Mouse (Mus musculus) midbrain, embryonic 11.5 days (tissue): Measurements from ENCODE around the gene Fam174a. TPM values are rescaled to one million over a fixed set of nuclear protein-coding genes. Genes with fewer than 3 reads are reported as not detected.

Experiments
- ATAC-seq: fragments of 200-750 bp; cut with Nextera tagmentation; 2 replicates; pipeline ENCODE4 v1.8.0; 2017; ENCODE audit warnings: moderate TSS enrichment, moderate library complexity; ENCODE audit not compliant: low FRiP score
- DNase-seq: peaks from one replicate; pipeline ENCODE4 v3.0.0; 2015; ENCODE audit warnings: low spot score; ENCODE audit errors: missing footprints
- H3K27ac ChIP-seq: fragments of 300-500 bp; sonication (generic); 2 replicates; pipeline ENCODE4 v1.5.1; 2014; ENCODE audit warnings: low read depth, low read length
- H3K27me3 ChIP-seq: fragments of 300-500 bp; sonication (generic); 2 replicates; pipeline ENCODE4 v1.6.1; 2014; ENCODE audit warnings: mild to moderate bottlenecking, low read length, moderate library complexity, mixed read lengths; ENCODE audit not compliant: control insufficient read depth, insufficient read depth
- H3K36me3 ChIP-seq: fragments of 300-500 bp; sonication (generic); 2 replicates; pipeline ENCODE4 v1.6.1; 2014; ENCODE audit warnings: mild to moderate bottlenecking, low read length, moderate library complexity, mixed read lengths; ENCODE audit not compliant: control insufficient read depth, insufficient read depth
- H3K4me1 ChIP-seq: fragments of 300-500 bp; sonication (generic); 2 replicates; pipeline ENCODE4 v1.6.1; 2014; ENCODE audit warnings: low read length; ENCODE audit not compliant: control insufficient read depth, insufficient read depth
- H3K4me2 ChIP-seq: fragments of 300-500 bp; sonication (generic); 2 replicates; pipeline ENCODE4 v1.6.1; 2014; ENCODE audit warnings: mild to moderate bottlenecking, moderate library complexity
- H3K4me3 ChIP-seq: fragments of 300-500 bp; sonication (generic); 2 replicates; pipeline ENCODE4 v1.5.1; 2014; ENCODE audit warnings: low read depth, low read length
- H3K9ac ChIP-seq: fragments of 300-500 bp; sonication (generic); 2 replicates; pipeline ENCODE4 v1.6.1; 2014; ENCODE audit warnings: low read length
- H3K9me3 ChIP-seq: fragments of 300-500 bp; sonication (generic); 2 replicates; pipeline ENCODE4 v1.6.1; 2016; ENCODE audit warnings: low read length; ENCODE audit not compliant: control insufficient read depth
- WGBS: fragments of 180-500 bp; shearing (Covaris S2); extraction: QIAGEN DNeasy Blood & Tissue Kit; methylation state at CpG from one replicate; pipeline ENCODE4 v1.1.7; 2014; 5-methylcytosine and 5-hydroxymethylcytosine counted together
- polyA plus RNA-seq: library from polyadenylated mRNA; unstranded; fragments of >200 nt; fragmentation: Nextera tagmentation; extraction: Ambion mirVana; gene quantifications from 2 replicates; pipeline ENCODE4 v1.2.1, GENCODE M21; 2014

Fam174a gene
- polyA plus RNA-seq, 1 experiment from 2014 or later: 21.8 TPM

GRCm38 (mm10) chr1:95326856-95327255 is 13.4 kb downstream of the Fam174a start:
- Histone ChIP-seq H3K36me3 (no peaks in the 10 kb centered on the region), H3K27me3 (no peaks in the 10 kb centered on the region), H3K4me3 (no peak overlapping the region), H3K9ac (no peak overlapping the region), H3K27ac (no peak overlapping the region), H3K9me3 (no peaks in the 10 kb centered on the region), H3K4me1 (no peaks in the 10 kb centered on the region), H3K4me2 (no peak overlapping the region)
- DNase-seq: no peak
- no peak for ATAC-seq

- DNase-seq: no peak
- no peak for ATAC-seq
- no peak overlapping the region for H3K4me3 ChIP-seq
Measured at GRCm38 (mm10) chr1:95339618-95340017, 26.2 kb downstream of the Fam174a start.

GRCm38 (mm10) chr1:95342242-95342641 is 28.8 kb downstream of the Fam174a start:
- Histone ChIP-seq H3K27me3 (no peaks in the 10 kb centered on the region), H3K27ac (no peak overlapping the region), H3K9me3 (no peaks in the 10 kb centered on the region), H3K36me3 (no peaks in the 10 kb centered on the region), H3K4me2 (no peak overlapping the region), H3K4me1 (no peaks in the 10 kb centered on the region), H3K4me3 (no peak overlapping the region), H3K9ac (no peak overlapping the region)
- DNase-seq (no peak), ATAC-seq (no peak)

More at GRCm38 (mm10) chr1:95339618-95340017, 26.2 kb downstream of the Fam174a start:
- Histone ChIP-seq H3K4me1 (no peaks in the 10 kb centered on the region), H3K4me2 (no peak overlapping the region), H3K27me3 (no peaks in the 10 kb centered on the region), H3K9me3 (no peaks in the 10 kb centered on the region), H3K36me3 (no peaks in the 10 kb centered on the region), H3K27ac (no peak overlapping the region), H3K9ac (no peak overlapping the region)

GRCm38 (mm10) chr1:95343585-95344485 is 30.4 kb downstream of the Fam174a start:
- 73% methylated on average over 5 of the region's 5 CpGs for WGBS
- DNase-seq (no peak), ATAC-seq (no peak)
- H3K4me1 ChIP-seq: no peaks in the 10 kb centered on the region
- H3K4me2 ChIP-seq: no peak overlapping the region
- no peak overlapping the region for H3K27ac ChIP-seq
- H3K27me3 ChIP-seq: no peaks in the 10 kb centered on the region
- H3K4me3 ChIP-seq: no peak overlapping the region
- H3K36me3 ChIP-seq: no peaks in the 10 kb centered on the region
- H3K9ac ChIP-seq: no peak overlapping the region
- no peaks in the 10 kb centered on the region for H3K9me3 ChIP-seq

GRCm38 (mm10) chr1:95354146-95354545 is 40.7 kb downstream of the Fam174a start:
- H3K9me3 ChIP-seq: no peaks in the 10 kb centered on the region
- H3K9ac ChIP-seq: no peak overlapping the region
- H3K27ac ChIP-seq: no peak overlapping the region
- H3K4me2 ChIP-seq: no peak overlapping the region
- ATAC-seq (no peak), DNase-seq (no peak)
- H3K4me3 ChIP-seq: no peak overlapping the region
- no peaks in the 10 kb centered on the region for H3K36me3 ChIP-seq
- H3K27me3 ChIP-seq: no peaks in the 10 kb centered on the region
- 90% methylated on average over 1 of the region's 1 CpGs for WGBS
- no peaks in the 10 kb centered on the region for H3K4me1 ChIP-seq

GRCm38 (mm10) chr1:95356904-95357303 is 43.5 kb downstream of the Fam174a start:
- Histone ChIP-seq H3K4me2 (no peak overlapping the region), H3K4me3 (no peak overlapping the region), H3K27me3 (no peaks in the 10 kb centered on the region), H3K36me3 (no peaks in the 10 kb centered on the region), H3K9me3 (no peaks in the 10 kb centered on the region), H3K27ac (no peak overlapping the region), H3K9ac (no peak overlapping the region), H3K4me1 (no peaks in the 10 kb centered on the region)
- ATAC-seq (no peak), DNase-seq (no peak)
- 76% methylated on average over 4 of the region's 4 CpGs for WGBS

GRCm38 (mm10) chr1:95363692-95364091 is 50.3 kb downstream of the Fam174a start:
- Histone ChIP-seq H3K4me1 (0 out of 2 replicates have a peak, but pooled peaks cover 2% of the 10 kb centered on the region), H3K27ac (no peak overlapping the region), H3K27me3 (no peaks in the 10 kb centered on the region), H3K4me2 (no peak overlapping the region), H3K9me3 (no peaks in the 10 kb centered on the region), H3K4me3 (no peak overlapping the region), H3K9ac (no peak overlapping the region), H3K36me3 (no peaks in the 10 kb centered on the region)
- WGBS: 51% methylated on average over 2 of the region's 2 CpGs
- no peak for DNase-seq
- 0 out of 2 replicates have a peak, but pooled peaks have one; percentile 31 for ATAC-seq

- Histone ChIP-seq H3K27ac (no peak overlapping the region), H3K27me3 (no peaks in the 10 kb centered on the region), H3K9me3 (no peaks in the 10 kb centered on the region), H3K36me3 (no peaks in the 10 kb centered on the region), H3K4me3 (no peak overlapping the region), H3K4me2 (no peak overlapping the region), H3K9ac (no peak overlapping the region), H3K4me1 (0 out of 2 replicates have a peak, but pooled peaks cover 2% of the 10 kb centered on the region)
- WGBS: 56% methylated on average over 4 of the region's 4 CpGs
- ATAC-seq (peak; percentile 73), DNase-seq (peak; percentile 83)
Measured at GRCm38 (mm10) chr1:95366616-95367373, 53.4 kb downstream of the Fam174a start.

- Histone ChIP-seq H3K4me1 (0 out of 2 replicates have a peak, but pooled peaks cover 2% of the 10 kb centered on the region), H3K27ac (no peak overlapping the region), H3K27me3 (no peaks in the 10 kb centered on the region), H3K9me3 (no peaks in the 10 kb centered on the region), H3K36me3 (no peaks in the 10 kb centered on the region), H3K4me3 (no peak overlapping the region), H3K9ac (no peak overlapping the region), H3K4me2 (no peak overlapping the region)
- 92% methylated on average over 4 of the region's 4 CpGs for WGBS
- DNase-seq (no peak), ATAC-seq (no peak)
Measured at GRCm38 (mm10) chr1:95367748-95368147, 54.3 kb downstream of the Fam174a start.
